Mouse (Mus musculus) neural tube, embryonic 10.5 days (tissue): ENCODE measurements around the gene Cracr2b.

ENCODE experiments used
- DNase-seq: peaks from one replicate; pipeline ENCODE4 v3.0.0-alpha.2; 2017; ENCODE audit warnings: low spot score; ENCODE audit errors: extremely low spot score

Gene Cracr2b

GRCm38 (mm10) chr7:141460391-141461113 is at the start of gene Cracr2b:
Gene Cracr2b, plus strand, starts transcription at chr7:141461094.
- DNase-seq: no peak

DNA sequence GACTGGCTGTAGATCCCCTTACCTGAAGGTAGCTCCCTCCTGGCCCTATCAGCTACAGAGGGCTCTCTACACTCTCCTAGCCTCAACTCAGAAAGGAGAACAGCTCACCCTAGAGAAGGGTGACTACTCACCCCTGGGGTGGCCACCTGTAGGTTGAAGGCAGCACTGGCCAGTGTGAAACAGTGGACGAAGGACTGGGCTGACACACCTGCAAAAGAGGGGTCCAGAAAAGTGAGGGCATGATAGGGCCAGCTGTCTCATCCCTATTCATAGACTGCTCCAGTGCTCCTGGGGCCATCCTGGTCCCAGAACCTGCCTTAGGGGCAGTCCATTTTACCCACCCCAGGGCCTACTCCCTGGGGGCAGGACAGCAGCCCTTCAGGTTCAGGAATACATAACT is 49.2 kb upstream of the Cracr2b start:
- DNase-seq: no peak

- DNase-seq: no peak
These were observed 47.6 kb upstream of the Cracr2b start for GRCm38 (mm10) chr7:141413331-141413730.

GRCm38 (mm10) chr7:141413809-141414584 is 46.9 kb upstream of the Cracr2b start, which contains the start of gene Gatd1:
Gene Gatd1, minus strand, starts transcription at chr7:141414136.
- peak; percentile 100 for DNase-seq

DNA sequence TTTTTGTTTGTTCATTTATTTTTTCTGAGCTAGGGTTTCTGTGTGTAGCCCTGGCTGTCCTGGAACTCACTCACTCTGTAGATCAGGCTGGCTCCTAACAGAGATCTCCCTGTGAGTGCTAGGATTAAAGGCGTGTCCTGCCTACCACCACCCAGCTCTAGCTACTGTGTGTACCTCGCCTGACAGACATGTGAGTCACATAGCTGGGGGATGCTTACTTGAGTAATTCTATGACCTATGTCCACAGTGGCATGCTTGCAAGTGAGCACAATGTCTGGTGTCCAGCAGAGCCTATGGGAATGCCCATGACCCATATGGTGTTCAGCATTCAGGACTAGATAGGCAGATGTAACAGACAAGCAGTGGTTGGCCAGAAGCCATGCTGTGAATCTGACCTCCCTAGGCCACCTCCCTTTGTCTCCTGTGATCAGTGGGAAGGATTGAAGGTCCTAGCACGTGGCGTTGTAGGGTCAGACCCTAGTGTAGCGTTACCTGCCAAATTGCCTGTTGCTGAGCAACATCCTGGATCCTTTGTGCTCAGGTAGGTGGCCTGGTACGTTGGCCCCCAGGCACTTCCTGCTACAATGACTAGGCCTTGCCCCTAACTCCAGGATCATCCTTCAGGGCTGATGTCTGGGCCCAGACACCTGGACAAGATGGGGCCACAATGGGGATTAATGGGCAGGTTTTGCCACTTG is 44.6 kb upstream of the Cracr2b start:
- no peak for DNase-seq

DNA sequence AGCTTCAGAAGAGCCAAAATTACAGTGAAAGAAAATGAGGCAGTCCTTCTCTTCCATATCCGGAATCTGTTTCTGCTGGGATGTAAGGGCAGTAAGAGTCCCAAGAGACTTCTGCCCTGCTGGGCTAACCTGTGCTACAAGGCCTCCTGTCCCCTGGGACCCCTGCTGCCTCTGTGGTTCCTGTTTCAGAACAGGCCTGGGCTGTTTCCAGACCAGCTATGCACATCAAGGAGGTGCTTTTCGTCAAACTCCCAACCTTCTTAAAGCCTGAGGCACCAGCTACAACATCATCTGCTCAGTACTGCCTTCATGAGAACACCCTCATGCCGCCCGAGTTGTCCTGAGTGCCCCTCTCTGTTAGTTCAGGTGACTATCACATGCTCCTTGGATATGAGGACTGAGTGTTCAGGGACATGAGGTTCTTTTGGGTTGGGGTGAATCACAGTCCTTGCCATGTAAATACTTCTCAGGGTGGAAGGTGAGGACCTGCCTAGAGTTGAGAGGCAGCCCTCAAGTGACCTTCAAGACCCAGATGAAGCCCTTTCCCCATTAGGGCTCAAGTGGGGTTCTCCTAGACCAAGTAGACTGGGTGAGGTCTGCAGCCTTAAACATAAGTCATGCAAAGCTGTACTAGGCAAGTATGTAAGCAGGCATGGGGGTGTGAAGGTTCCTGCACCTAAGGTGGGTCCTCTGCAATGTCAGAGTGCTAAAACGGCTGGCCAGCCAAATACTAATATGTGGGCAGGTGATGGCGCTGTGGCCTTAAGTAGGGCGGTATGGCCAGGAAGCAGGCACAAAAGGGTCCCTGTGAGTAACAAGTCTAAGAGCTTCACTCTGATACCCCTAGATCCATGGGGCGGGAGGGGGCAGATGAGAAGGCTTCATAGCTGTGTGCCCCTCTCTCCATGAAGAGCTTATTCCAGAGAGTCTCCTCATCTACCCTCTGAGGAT is 42.9 kb upstream of the Cracr2b start:
- no peak for DNase-seq

DNA sequence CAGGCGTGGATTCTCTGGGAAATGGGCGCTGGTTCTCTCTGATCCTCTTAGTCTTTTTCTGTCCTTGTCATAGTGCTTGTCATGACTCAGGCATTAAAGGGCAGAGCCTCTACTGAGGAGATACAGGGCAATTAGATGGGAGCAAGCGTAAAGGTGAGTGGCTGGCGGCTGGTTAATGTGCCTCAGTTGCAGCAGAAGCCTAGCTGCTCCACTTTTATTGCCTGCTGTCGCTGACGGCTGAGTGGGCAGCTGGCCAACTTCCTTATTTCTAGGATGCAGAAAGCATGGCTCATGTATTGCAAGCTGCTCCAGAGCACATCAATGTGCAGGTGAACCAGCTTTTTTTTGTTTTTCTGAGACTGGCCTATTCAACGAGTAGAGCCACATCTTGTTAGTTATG is 41.9 kb upstream of the Cracr2b start:
- no peak for DNase-seq

DNA sequence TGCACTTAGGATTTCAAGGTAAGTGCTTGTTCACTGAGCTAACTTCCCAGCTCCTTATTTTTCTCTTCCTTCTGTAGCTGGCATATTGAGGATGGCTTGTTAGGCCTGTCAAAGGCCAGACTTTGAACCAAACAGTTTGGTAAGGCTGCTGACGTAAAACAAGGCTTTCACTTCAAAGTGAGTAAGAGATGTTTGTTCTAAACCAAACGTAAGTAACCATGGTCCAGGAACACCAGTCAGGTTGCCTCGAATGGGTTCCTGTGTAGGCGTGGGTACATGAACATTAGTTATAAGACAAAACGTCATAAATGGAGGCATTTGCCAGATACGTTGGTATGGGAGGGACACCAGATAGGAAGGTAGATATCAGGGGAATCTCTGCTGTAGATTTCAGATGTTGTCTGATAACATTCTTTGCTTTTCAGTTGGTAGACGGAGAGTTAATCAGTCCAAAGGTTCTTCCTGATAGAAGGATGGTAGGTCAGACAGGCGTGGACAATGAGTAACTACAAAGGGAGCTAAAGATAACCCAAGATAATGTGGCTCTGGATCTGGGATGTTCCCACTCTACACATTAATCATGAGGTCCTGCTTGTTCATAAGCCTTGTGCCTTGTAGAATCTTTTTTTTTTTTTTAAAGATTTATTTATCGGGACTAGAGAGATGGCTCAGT is 40.7 kb upstream of the Cracr2b start:
- DNase-seq: no peak

GRCm38 (mm10) chr7:141423811-141424210 is 37.1 kb upstream of the Cracr2b start:
- DNase-seq: no peak

DNA sequence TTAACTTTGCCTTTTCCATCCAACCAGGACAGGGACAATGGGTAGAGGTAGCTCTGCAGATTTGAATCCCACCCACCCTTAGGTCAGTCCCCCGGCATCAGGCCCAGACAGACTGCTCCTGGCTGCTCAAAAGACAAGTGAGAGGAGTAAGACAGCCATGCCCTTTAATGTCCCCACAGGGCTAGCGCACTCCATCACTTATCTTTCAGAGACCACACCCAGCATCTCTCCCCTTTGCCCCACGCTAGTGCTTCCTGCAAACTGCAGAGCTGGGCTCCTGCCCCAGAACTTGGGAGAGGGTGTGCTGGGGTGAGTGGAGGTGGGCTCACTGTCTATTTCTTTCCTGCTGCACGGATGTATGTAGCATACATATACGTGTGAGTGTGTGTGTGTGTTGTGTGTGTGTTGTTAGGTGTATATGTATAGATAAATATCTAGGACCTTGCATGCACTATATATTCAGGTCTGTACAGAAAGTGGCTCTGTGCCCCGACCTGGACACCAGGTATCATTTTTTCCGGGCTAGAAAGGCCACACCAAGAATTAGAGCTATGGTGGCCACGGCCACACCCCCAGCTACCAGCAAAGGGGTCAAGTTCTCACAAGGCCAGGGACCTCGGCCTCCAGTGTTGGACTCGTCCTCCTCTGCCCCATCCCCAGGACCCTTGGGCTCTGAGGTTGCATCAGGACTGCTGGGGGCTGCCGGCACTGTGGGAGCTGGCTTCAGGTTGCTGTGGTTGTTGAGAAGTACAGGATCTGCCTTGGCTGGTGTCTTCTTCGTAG is 33.8 kb upstream of the Cracr2b start:
- no peak for DNase-seq

- no peak for DNase-seq
These were observed 32.2 kb upstream of the Cracr2b start for GRCm38 (mm10) chr7:141428701-141429100.

GRCm38 (mm10) chr7:141429310-141429709 is 31.6 kb upstream of the Cracr2b start, which contains the start of gene Cend1:
Gene Cend1, minus strand, starts transcription at chr7:141429491.
- peak; percentile 66 for DNase-seq

DNA sequence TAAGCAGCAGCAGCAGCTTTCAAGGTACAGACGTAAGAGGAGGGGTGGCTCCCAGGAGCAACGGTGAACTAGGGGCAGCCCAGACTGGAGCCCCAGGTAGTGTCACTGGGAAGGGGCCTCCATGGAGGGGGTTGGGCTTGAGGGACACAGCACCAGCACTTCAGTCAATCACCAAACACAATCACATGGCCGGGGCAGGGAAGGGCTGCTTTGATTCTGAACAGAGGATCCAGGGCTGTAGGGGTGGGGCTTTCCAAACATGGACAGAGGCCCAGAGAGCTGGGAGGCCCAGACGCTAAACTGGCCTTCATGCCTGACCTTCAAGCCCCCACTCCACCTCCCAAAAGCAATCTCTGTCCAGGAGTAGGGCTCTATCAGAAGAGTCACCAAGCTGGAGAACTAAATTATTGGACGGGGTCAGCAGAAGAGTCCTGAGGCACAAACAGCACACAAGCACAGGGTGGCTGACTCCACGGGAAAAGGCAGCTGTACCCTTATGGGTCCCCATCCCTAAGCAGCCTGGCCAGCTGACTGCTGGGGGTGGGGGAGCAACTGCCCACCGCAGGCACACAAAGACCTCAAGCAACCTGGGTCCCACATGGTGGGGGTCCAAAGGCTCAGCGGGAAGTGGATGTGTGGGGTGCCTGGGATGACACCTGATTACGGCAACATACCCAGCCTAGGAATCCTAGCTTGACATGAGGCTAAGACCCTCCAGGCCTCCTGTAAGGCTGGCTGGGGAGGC is 30.9 kb upstream of the Cracr2b start:
- DNase-seq: no peak

GRCm38 (mm10) chr7:141430585-141431240 is 30.2 kb upstream of the Cracr2b start:
- DNase-seq: no peak

GRCm38 (mm10) chr7:141431434-141432185 is 29.3 kb upstream of the Cracr2b start:
- no peak for DNase-seq

- DNase-seq: no peak
These were observed 28.7 kb upstream of the Cracr2b start for GRCm38 (mm10) chr7:141432186-141432611.

- DNase-seq: no peak
These were observed 28.0 kb upstream of the Cracr2b start for GRCm38 (mm10) chr7:141432741-141433516.
